Mouse (Mus musculus): ENCODE measurements at regions not wholly inside any gene's neighbourhood (a gene's known extent, or its start where the extent isn't known, plus 50 kb on each side); places are given as distances from the start of the nearest gene placed in this dataset.

GRCm38 (mm10) chr10:96375070-96375447 lies 238.7 kb downstream of the Gm5426 start:
- no peak overlapping the region for H3K4me3 ChIP-seq (replicated peaks; ENCODE audit: insufficient read depth, low read depth, low read length)
- no peak overlapping the region for H3K27ac ChIP-seq (ENCODE audit: insufficient read depth, low read length)
- H3K4me1 ChIP-seq (ENCODE audit: control insufficient read depth, insufficient read depth, low read length), result no peaks in the 10 kb centered on the region
- 94% methylated on average over 3 of the region's 3 CpGs for WGBS
- no peak for DNase-seq
- H3K27me3 ChIP-seq (ENCODE audit: control insufficient read depth, insufficient read depth, low read length), result no peaks in the 10 kb centered on the region
- TF ChIP-seq CTCF (IDR thresholded peaks at IDR 0.05; ENCODE audit: borderline replicate concordance, insufficient read depth, low read depth, low read length) (no peak), POLR2A (IDR thresholded peaks at IDR 0.05; ENCODE audit: borderline replicate concordance, insufficient read depth, low read length) (no peak)

- no peak overlapping the region for H3K27ac ChIP-seq (ENCODE audit: insufficient read depth, low read length)
- 90% methylated on average over 4 of the region's 4 CpGs for WGBS
- no peak for TF ChIP-seq POLR2A (IDR thresholded peaks at IDR 0.05; ENCODE audit: borderline replicate concordance, insufficient read depth, low read length)
- no peaks in the 10 kb centered on the region for H3K27me3 ChIP-seq (ENCODE audit: control insufficient read depth, insufficient read depth, low read length)
- H3K4me3 ChIP-seq (replicated peaks; ENCODE audit: insufficient read depth, low read depth, low read length), result no peak overlapping the region
- no peak for DNase-seq
- H3K4me1 ChIP-seq (ENCODE audit: control insufficient read depth, insufficient read depth, low read length), result no peaks in the 10 kb centered on the region
These were observed 239.3 kb upstream of the Btg1 start for GRCm38 (mm10) chr10:96377549-96377948.

- no peaks in the 10 kb centered on the region for H3K4me1 ChIP-seq (ENCODE audit: control insufficient read depth, insufficient read depth, low read length)
- TF ChIP-seq POLR2A (IDR thresholded peaks at IDR 0.05; ENCODE audit: borderline replicate concordance, insufficient read depth, low read length) (no peak), CTCF (IDR thresholded peaks at IDR 0.05; ENCODE audit: borderline replicate concordance, insufficient read depth, low read depth, low read length) (no peak)
- no peaks in the 10 kb centered on the region for H3K27me3 ChIP-seq (ENCODE audit: control insufficient read depth, insufficient read depth, low read length)
- H3K4me3 ChIP-seq (replicated peaks; ENCODE audit: insufficient read depth, low read depth, low read length), result no peak overlapping the region
- no peak overlapping the region for H3K27ac ChIP-seq (ENCODE audit: insufficient read depth, low read length)
- WGBS, result 87% methylated on average over 9 of the region's 9 CpGs
- no peak for DNase-seq
These were observed 237.6 kb upstream of the Btg1 start for GRCm38 (mm10) chr10:96379016-96379771.

GRCm38 (mm10) chr10:96381664-96382063 lies 235.1 kb upstream of the Btg1 start:
- DNase-seq, result no peak
- WGBS, result 92% methylated on average over 6 of the region's 6 CpGs
- no peaks in the 10 kb centered on the region for H3K4me1 ChIP-seq (ENCODE audit: control insufficient read depth, insufficient read depth, low read length)
- TF ChIP-seq CTCF (IDR thresholded peaks at IDR 0.05; ENCODE audit: borderline replicate concordance, insufficient read depth, low read depth, low read length), result no peak
- TF ChIP-seq POLR2A (IDR thresholded peaks at IDR 0.05; ENCODE audit: borderline replicate concordance, insufficient read depth, low read length), result no peak
- H3K27me3 ChIP-seq (ENCODE audit: control insufficient read depth, insufficient read depth, low read length), result no peaks in the 10 kb centered on the region
- no peak overlapping the region for H3K27ac ChIP-seq (ENCODE audit: insufficient read depth, low read length)
- H3K4me3 ChIP-seq (replicated peaks; ENCODE audit: insufficient read depth, low read depth, low read length), result no peak overlapping the region

GRCm38 (mm10) chr10:96391748-96392147 lies 225.1 kb upstream of the Btg1 start:
- DNase-seq, result no peak
- H3K27me3 ChIP-seq (ENCODE audit: control insufficient read depth, insufficient read depth, low read length), result no peaks in the 10 kb centered on the region
- TF ChIP-seq POLR2A (IDR thresholded peaks at IDR 0.05; ENCODE audit: borderline replicate concordance, insufficient read depth, low read length), result no peak
- no peak for TF ChIP-seq CTCF (IDR thresholded peaks at IDR 0.05; ENCODE audit: borderline replicate concordance, insufficient read depth, low read depth, low read length)
- no peak overlapping the region for H3K27ac ChIP-seq (ENCODE audit: insufficient read depth, low read length)
- WGBS, result 73% methylated on average over 3 of the region's 3 CpGs
- H3K4me1 ChIP-seq (ENCODE audit: control insufficient read depth, insufficient read depth, low read length), result no peaks in the 10 kb centered on the region
- no peak overlapping the region for H3K4me3 ChIP-seq (replicated peaks; ENCODE audit: insufficient read depth, low read depth, low read length)

- no peak for DNase-seq
- TF ChIP-seq CTCF (IDR thresholded peaks at IDR 0.05; ENCODE audit: borderline replicate concordance, insufficient read depth, low read depth, low read length) (no peak), POLR2A (IDR thresholded peaks at IDR 0.05; ENCODE audit: borderline replicate concordance, insufficient read depth, low read length) (no peak)
- 85% methylated on average over 1 of the region's 1 CpGs for WGBS
- no peaks in the 10 kb centered on the region for H3K4me1 ChIP-seq (ENCODE audit: control insufficient read depth, insufficient read depth, low read length)
- no peak overlapping the region for H3K27ac ChIP-seq (ENCODE audit: insufficient read depth, low read length)
- no peaks in the 10 kb centered on the region for H3K27me3 ChIP-seq (ENCODE audit: control insufficient read depth, insufficient read depth, low read length)
- H3K4me3 ChIP-seq (replicated peaks; ENCODE audit: insufficient read depth, low read depth, low read length), result no peak overlapping the region
These were observed 224.0 kb upstream of the Btg1 start for GRCm38 (mm10) chr10:96392836-96393235.

- 96% methylated on average over 3 of the region's 3 CpGs for WGBS
- Histone ChIP-seq H3K27me3 (ENCODE audit: control insufficient read depth, insufficient read depth, low read length) (no peaks in the 10 kb centered on the region), H3K27ac (ENCODE audit: insufficient read depth, low read length) (no peak overlapping the region), H3K4me3 (replicated peaks; ENCODE audit: insufficient read depth, low read depth, low read length) (no peak overlapping the region), H3K4me1 (ENCODE audit: control insufficient read depth, insufficient read depth, low read length) (no peaks in the 10 kb centered on the region)
- DNase-seq, result no peak
- TF ChIP-seq CTCF (IDR thresholded peaks at IDR 0.05; ENCODE audit: borderline replicate concordance, insufficient read depth, low read depth, low read length), result no peak
- no peak for TF ChIP-seq POLR2A (IDR thresholded peaks at IDR 0.05; ENCODE audit: borderline replicate concordance, insufficient read depth, low read length)
These were observed 222.6 kb upstream of the Btg1 start for GRCm38 (mm10) chr10:96394210-96394609.

GRCm38 (mm10) chr10:96395017-96395416 lies 221.8 kb upstream of the Btg1 start:
- DNase-seq, result no peak
- Histone ChIP-seq H3K27ac (ENCODE audit: insufficient read depth, low read length) (no peak overlapping the region), H3K27me3 (ENCODE audit: control insufficient read depth, insufficient read depth, low read length) (no peaks in the 10 kb centered on the region), H3K4me1 (ENCODE audit: control insufficient read depth, insufficient read depth, low read length) (no peaks in the 10 kb centered on the region), H3K4me3 (replicated peaks; ENCODE audit: insufficient read depth, low read depth, low read length) (no peak overlapping the region)
- TF ChIP-seq POLR2A (IDR thresholded peaks at IDR 0.05; ENCODE audit: borderline replicate concordance, insufficient read depth, low read length) (no peak), CTCF (IDR thresholded peaks at IDR 0.05; ENCODE audit: borderline replicate concordance, insufficient read depth, low read depth, low read length) (no peak)
- 87% methylated on average over 3 of the region's 3 CpGs for WGBS

Data from cerebellum, adult 2 months (tissue).